Mouse (Mus musculus) cerebellum, adult (tissue): Measurements from ENCODE around the gene S100a11.
A peak's percentile ranks its signal among the peaks of the same experiment; 100 is the strongest.
"Not testable (repeated sequence)": the region's sequence is repeated elsewhere in the genome, so short reads cannot be mapped to it uniquely, and the experiment has no call there.

Experiments used
- ATAC-seq: cut with Nextera tagmentation; 2 replicates; pipeline ENCODE4 v1.9.2; 2017; ENCODE audit warnings: mild to moderate bottlenecking, moderate library complexity, mixed read lengths; ENCODE audit not compliant: insufficient number of reproducible peaks, low FRiP score, low TSS enrichment

The S100a11 gene

GRCm38 (mm10) chr3:93519856-93520329, 395 bp upstream of the S100a11 start:
- ATAC-seq = no peak

- ATAC-seq = no peak
These were observed 1.3 kb downstream of the S100a11 start for GRCm38 (mm10) chr3:93521462-93522057.

- no peak for ATAC-seq
These were observed 2.3 kb downstream of the S100a11 start for GRCm38 (mm10) chr3:93522611-93523010.

- ATAC-seq = no peak
These were observed 7.0 kb downstream of the S100a11 start for GRCm38 (mm10) chr3:93527300-93527699.

GRCm38 (mm10) chr3:93528807-93529206, 8.5 kb downstream of the S100a11 start:
- ATAC-seq = no peak

- ATAC-seq = no peak
These were observed 16.8 kb downstream of the S100a11 start for GRCm38 (mm10) chr3:93537068-93537576.

- ATAC-seq = no peak
These were observed 18.2 kb downstream of the S100a11 start for GRCm38 (mm10) chr3:93538486-93538885.

GRCm38 (mm10) chr3:93541501-93541900, 21.2 kb downstream of the S100a11 start:
- ATAC-seq = no peak

GRCm38 (mm10) chr3:93544170-93544569, 23.9 kb downstream of the S100a11 start:
- not testable (repeated sequence) for ATAC-seq

GRCm38 (mm10) chr3:93547099-93547648, 26.9 kb downstream of the S100a11 start:
- peak; percentile 68 for ATAC-seq

- ATAC-seq = no peak
These were observed 27.7 kb downstream of the S100a11 start for GRCm38 (mm10) chr3:93547749-93548540.

- ATAC-seq = no peak
These were observed 28.4 kb downstream of the S100a11 start for GRCm38 (mm10) chr3:93548541-93549266.

- no peak for ATAC-seq
These were observed 29.7 kb downstream of the S100a11 start for GRCm38 (mm10) chr3:93549986-93550385.

- ATAC-seq = no peak
These were observed 31.9 kb downstream of the S100a11 start for GRCm38 (mm10) chr3:93551950-93552901.

GRCm38 (mm10) chr3:93553311-93553710, 33.0 kb downstream of the S100a11 start:
- no peak for ATAC-seq

GRCm38 (mm10) chr3:93553765-93554378, 33.6 kb downstream of the S100a11 start:
- no peak for ATAC-seq

GRCm38 (mm10) chr3:93554379-93554980, 34.2 kb downstream of the S100a11 start:
- no peak for ATAC-seq

- peak; percentile 38; the same call in 1 of the 2 replicates for ATAC-seq
These were observed 34.9 kb downstream of the S100a11 start, which contains the start of gene S100a10 for GRCm38 (mm10) chr3:93554981-93555877. Gene S100a10 (plus strand): TSS chr3:93555080.
